Mouse (Mus musculus) embryonic fibroblast, embryonic 13.5 days (primary cell): Measurements from ENCODE around the gene C130060K24Rik.

Experiments
- CTCF ChIP-seq: IDR thresholded peaks from 2 replicates; pipeline ENCODE4 v1.5.1; 2011; ENCODE audit warnings: mild to moderate bottlenecking, control low read depth, low read length, moderate library complexity, borderline replicate concordance; ENCODE audit not compliant: insufficient read depth
- POLR2A ChIP-seq: IDR thresholded peaks from 2 replicates; pipeline ENCODE4 v1.6.1; 2011; ENCODE audit warnings: low read depth, mild to moderate bottlenecking, control low read depth, low read length, moderate library complexity

- TF ChIP-seq POLR2A, result no peak
- TF ChIP-seq CTCF, result no peak
Observed at GRCm38 (mm10) chr6:65339391-65339790, 41.5 kb upstream of the C130060K24Rik start.
